Mouse (Mus musculus): ENCODE results near the gene Gm4869.

GRCm38 (mm10) chr5:140509204-140509603 lies 63.8 kb downstream of the Gm4869 start:
- TF ChIP-seq USF1 (IDR thresholded peaks at IDR 0.05; ENCODE audit: low read depth) (no peak), TCF12 (IDR thresholded peaks at IDR 0.05; ENCODE audit: insufficient read depth, poor library complexity, severe bottlenecking) (no peak), E2F4 (IDR thresholded peaks at IDR 0.05; ENCODE audit: insufficient read depth) (no peak), POLR2A (IDR thresholded peaks at IDR 0.05; ENCODE audit: insufficient read length, low read depth) (no peak), MAX (IDR thresholded peaks at IDR 0.05; ENCODE audit: low read depth) (no peak)
